In the genomic region with DNA sequence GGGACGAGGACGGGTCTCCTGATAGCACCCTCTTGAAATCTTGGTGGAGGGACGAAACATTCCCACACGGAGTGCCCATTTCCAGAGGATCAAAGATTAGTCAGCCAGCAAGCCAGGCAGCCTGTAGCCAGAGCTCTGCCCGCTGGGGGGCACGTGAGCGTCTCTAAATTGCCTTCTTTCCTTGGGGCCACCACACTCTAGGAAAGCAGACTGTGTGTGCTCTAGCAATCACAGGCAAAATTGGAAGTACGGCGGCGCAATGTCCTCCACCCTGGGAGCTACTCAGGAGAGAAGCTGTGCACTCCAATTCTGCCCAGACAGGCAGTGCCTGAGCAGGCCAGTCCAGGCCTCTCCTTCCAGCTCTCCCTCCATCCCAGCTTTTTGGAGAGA, we compare ENCODE assay signal across 9 mouse cellular contexts.
DNase-seq lines count a peak whose midpoint lies in the region; ATAC-seq lines count a peak whose summit lies in the region.
"Had no signal": no experiment of that assay in that cellular context is flagged by ENCODE, and none has a peak within 500 bp of the region (broad histone marks: within the 10 kb centered on the region; RNA-seq: fewer than 3 reads in every experiment).

No protein-coding gene starts in this region.

- H3K4me3 ChIP-seq in kidney, embryonic 15.5 days (replicated peaks): no peak overlapping the region
- H3K4me3 ChIP-seq in heart, embryonic 15.5 days: peak overlapping the region; percentile 29
- no peak overlapping the region for H3K4me3 ChIP-seq in limb, embryonic 13.5 days
- H3K4me3 ChIP-seq: erythroblast, embryonic 14.5 days had no signal

- 52% methylated on average over 10 of the region's 10 CpGs for WGBS in kidney, embryonic 15.5 days
- 55% methylated on average over 10 of the region's 10 CpGs for WGBS in heart, embryonic 15.5 days
- WGBS in limb, embryonic 13.5 days: 63% methylated on average over 10 of the region's 10 CpGs

- no peak for ATAC-seq in kidney, embryonic 15.5 days (replicated peaks; ENCODE audit: low FRiP score)
- ATAC-seq in heart, embryonic 15.5 days (replicated peaks; ENCODE audit: insufficient number of reproducible peaks, insufficient read depth, low FRiP score, low read depth): 0 out of 2 replicates have a peak, but pooled peaks have one; percentile 25
- no peak for ATAC-seq in limb, embryonic 13.5 days (ENCODE audit: low FRiP score, low read depth)

- no peaks in the 10 kb centered on the region for H3K36me3 ChIP-seq in kidney, embryonic 15.5 days
- H3K36me3 ChIP-seq in heart, embryonic 15.5 days: no peaks in the 10 kb centered on the region
- no peaks in the 10 kb centered on the region for H3K36me3 ChIP-seq in limb, embryonic 13.5 days

- no peak overlapping the region for H3K9ac ChIP-seq in kidney, embryonic 15.5 days
- peak overlapping the region; percentile 53 for H3K9ac ChIP-seq in heart, embryonic 15.5 days
- 0 out of 2 replicates have a peak overlapping the region, but pooled peaks have one; percentile 52 for H3K9ac ChIP-seq in limb, embryonic 13.5 days

- H3K4me1 ChIP-seq in kidney, embryonic 15.5 days: peaks cover 37% of the 10 kb centered on the region
- H3K4me1 ChIP-seq in heart, embryonic 15.5 days (replicated peaks): peaks cover 81% of the 10 kb centered on the region
- H3K4me1 ChIP-seq in limb, embryonic 13.5 days: peaks cover 51% of the 10 kb centered on the region

- H3K9me3 ChIP-seq in kidney, embryonic 15.5 days (replicated peaks): no peaks in the 10 kb centered on the region
- no peaks in the 10 kb centered on the region for H3K9me3 ChIP-seq in heart, embryonic 15.5 days (replicated peaks)
- H3K9me3 ChIP-seq in limb, embryonic 13.5 days: no peaks in the 10 kb centered on the region

- H3K27ac ChIP-seq in kidney, embryonic 15.5 days: no peak overlapping the region
- peak overlapping the region; percentile 86 for H3K27ac ChIP-seq in heart, embryonic 15.5 days
- peak overlapping the region; percentile 22; the same call in 1 of the 2 replicates for H3K27ac ChIP-seq in limb, embryonic 13.5 days

- H3K4me2 ChIP-seq in kidney, embryonic 15.5 days: peak overlapping the region; percentile 49
- H3K4me2 ChIP-seq in heart, embryonic 15.5 days: peak overlapping the region; percentile 60
- H3K4me2 ChIP-seq in limb, embryonic 13.5 days (replicated peaks): peak overlapping the region; percentile 54

- H3K27me3 ChIP-seq in kidney, embryonic 15.5 days: 0 out of 2 replicates have a peak, but pooled peaks cover 4% of the 10 kb centered on the region
- no peaks in the 10 kb centered on the region for H3K27me3 ChIP-seq in heart, embryonic 15.5 days
- peaks cover 6% of the 10 kb centered on the region for H3K27me3 ChIP-seq in limb, embryonic 13.5 days

- no peak for DNase-seq in kidney, adult 18-20 months
- DNase-seq in cerebellum, adult 18-20 months: peak; percentile 64 to 65
- peak; percentile 64 for DNase-seq in thymus, postnatal 4 days
- DNase-seq in urinary bladder, postnatal 36 days (ENCODE audit: low spot score in 2 of 2): no peak
- DNase-seq in B cell, adult 2 months: no peak

Comparison
In these comparisons a context has a peak if more than half of its experiments do, and no peak if none do; other contexts are left out.
1. DNase-seq: peak in cerebellum, adult 18-20 months (2 of 2) and thymus, postnatal 4 days (single experiment); none in kidney, adult 18-20 months (single experiment), urinary bladder, postnatal 36 days (0 of 2) and B cell, adult 2 months (0 of 2).
2. Peak in every context shown above with its lines, with median percentiles within 50 percentile points of each other: H3K4me2 ChIP-seq.